Mouse (Mus musculus) left cerebral cortex, postnatal 25 days (tissue): ENCODE results near the gene Ano7. TPM values are rescaled to one million over a fixed set of nuclear protein-coding genes. Genes with fewer than 3 reads are reported as not detected.
A peak's percentile ranks its signal among the peaks of the same experiment; 100 is the strongest.

Source experiments
- DNase-seq, 2 experiments: peaks; one replicate each; pipeline ENCODE4 v3.0.0; 2022; ENCODE audit warnings: low spot score in 2 of 2, mixed read lengths in 1 of 2
- intact Hi-C: fragments of 180-260 bp; cut with DNase I; formaldehyde crosslinking; loops from one replicate; pipeline ENCODE4 v1.15.1; 2025
- total RNA-seq, 2 experiments: library from RNA; stranded (reverse); gene quantifications; 2 replicates each; pipeline ENCODE4 v1.2.3; 2021

The Ano7 gene
- total RNA-seq, result under 1 TPM in 1 of 2 experiments, not detected in 1; 0.14 TPM

GRCm38 (mm10) chr1:93373665-93374064, at the start of gene Ano7:
Gene Ano7 (plus strand): TSS chr1:93373930.
- intact Hi-C loops, result no loop called here
- no peak for DNase-seq

GRCm38 (mm10) chr1:93323973-93324372, 49.8 kb upstream of the Ano7 start:
- DNase-seq, result no peak
- intact Hi-C loops, result no loop called here

- DNase-seq, result no peak
- intact Hi-C loops, result no loop called here
Measured at GRCm38 (mm10) chr1:93326446-93326845, 47.3 kb upstream of the Ano7 start.

GRCm38 (mm10) chr1:93334621-93335020, 39.1 kb upstream of the Ano7 start:
- intact Hi-C loops, result no loop called here

GRCm38 (mm10) chr1:93342648-93343503, 30.9 kb upstream of the Ano7 start, which contains the start of the genes Ppp1r7 and Pask:
Gene Ppp1r7 (plus strand): TSS chr1:93342854.
Gene Pask (minus strand): TSS chr1:93343482.
- intact Hi-C loops, result loop anchor here (2.0 kb wide), 1 partner anchor 136 kb away; the partner anchor contains the start of gene Hdlbp
- DNase-seq, result peak; percentile 93 to 98

More at GRCm38 (mm10) chr1:93334621-93335020, 39.1 kb upstream of the Ano7 start:
- DNase-seq, result no peak

GRCm38 (mm10) chr1:93343504-93344047, 30.2 kb upstream of the Ano7 start:
- intact Hi-C loops, result loop anchor here (2.0 kb wide), 1 partner anchor 135 kb away; the partner anchor contains the start of gene Hdlbp

GRCm38 (mm10) chr1:93347176-93347575, 26.6 kb upstream of the Ano7 start:
- intact Hi-C loops, result no loop called here
- peak in 1 of 2 experiments; percentile 47 for DNase-seq

More at GRCm38 (mm10) chr1:93343504-93344047, 30.2 kb upstream of the Ano7 start:
- peak; percentile 95 to 98 for DNase-seq

GRCm38 (mm10) chr1:93349701-93350100, 24.0 kb upstream of the Ano7 start:
- intact Hi-C loops, result loop anchor here (5.0 kb wide), 1 partner anchor 153 kb away; no protein-coding TSS in a partner anchor
- DNase-seq, result peak; percentile 9 to 63

- intact Hi-C loops, result loop anchor here (5.0 kb wide), 1 partner anchor 150 kb away; no protein-coding TSS in a partner anchor
Measured at GRCm38 (mm10) chr1:93352724-93353123, 21.0 kb upstream of the Ano7 start.

GRCm38 (mm10) chr1:93362661-93363060, 11.1 kb upstream of the Ano7 start:
- peak in 1 of 2 experiments; percentile 35 for DNase-seq
- intact Hi-C loops, result no loop called here

More at GRCm38 (mm10) chr1:93352724-93353123, 21.0 kb upstream of the Ano7 start:
- DNase-seq, result peak; percentile 32 to 77

- intact Hi-C loops, result no loop called here
- DNase-seq, result no peak
Measured at GRCm38 (mm10) chr1:93365641-93366040, 8.1 kb upstream of the Ano7 start.

GRCm38 (mm10) chr1:93377307-93377706, 3.6 kb downstream of the Ano7 start:
- DNase-seq, result no peak
- intact Hi-C loops, result no loop called here

GRCm38 (mm10) chr1:93379117-93379516, 5.4 kb downstream of the Ano7 start:
- intact Hi-C loops, result no loop called here
- DNase-seq, result no peak

GRCm38 (mm10) chr1:93387198-93387597, 13.5 kb downstream of the Ano7 start:
- intact Hi-C loops, result no loop called here
- DNase-seq, result no peak

GRCm38 (mm10) chr1:93388906-93389305, 15.2 kb downstream of the Ano7 start:
- intact Hi-C loops, result no loop called here
- no peak for DNase-seq

GRCm38 (mm10) chr1:93401191-93402052, 27.7 kb downstream of the Ano7 start:
- intact Hi-C loops, result no loop called here
- no peak for DNase-seq

- no peak for DNase-seq
- intact Hi-C loops, result no loop called here
Measured at GRCm38 (mm10) chr1:93403403-93403802, 29.7 kb downstream of the Ano7 start.

- no peak for DNase-seq
- intact Hi-C loops, result no loop called here
Measured at GRCm38 (mm10) chr1:93432087-93432486, 58.4 kb downstream of the Ano7 start.

- intact Hi-C loops, result no loop called here
- no peak for DNase-seq
Measured at GRCm38 (mm10) chr1:93439321-93439720, 65.6 kb downstream of the Ano7 start.
